Mouse (Mus musculus): ENCODE results near the gene Clec11a. TPM values are rescaled to one million over a fixed set of nuclear protein-coding genes. Genes with fewer than 3 reads are reported as not detected.

Gene Clec11a
- total RNA-seq, 2 experiments from 2014 or later: 0.84 to 0.88 TPM

DNA sequence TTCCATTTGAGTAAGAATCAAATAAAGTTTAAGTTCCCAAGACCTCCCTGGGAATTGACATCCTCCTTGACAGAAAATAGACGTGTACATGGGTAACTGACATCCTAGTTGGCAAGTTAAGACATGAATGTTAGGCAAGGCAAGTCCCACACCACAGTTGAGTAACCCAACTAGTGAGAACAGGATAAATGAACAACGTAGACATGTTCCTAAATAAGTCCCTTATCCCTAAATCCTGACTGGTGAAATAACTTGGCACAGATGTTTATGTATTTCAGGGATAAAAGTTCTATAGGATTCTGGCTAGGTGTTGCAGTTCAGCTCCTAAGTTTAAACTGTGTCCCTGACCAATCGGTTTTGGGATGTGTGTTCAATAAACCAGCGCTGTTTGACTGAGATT lies 15.7 kb downstream of the Clec11a start:
- DNase-seq: no peak
- intact Hi-C loops (cut with DNase I): no loop called here

DNA sequence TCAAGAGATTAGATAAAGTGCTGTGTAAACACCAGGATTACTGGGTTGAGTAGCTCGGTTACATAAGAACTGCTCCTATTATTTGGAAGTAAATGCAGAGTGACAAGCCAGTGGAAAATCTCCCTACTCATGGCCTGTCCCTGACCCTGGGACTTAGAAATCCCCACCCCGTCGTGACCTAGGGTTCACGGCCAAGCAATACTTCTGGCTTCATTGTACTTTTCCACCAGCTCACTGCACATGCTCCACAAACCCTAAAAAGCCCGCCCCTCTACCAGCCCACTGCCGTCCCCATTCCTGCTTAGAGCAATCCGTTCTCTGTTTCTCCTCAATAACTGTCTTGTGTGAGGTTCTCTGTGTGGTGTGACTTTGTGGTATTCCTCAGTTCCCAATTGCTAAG lies 18.9 kb downstream of the Clec11a start:
- intact Hi-C loops (cut with DNase I): no loop called here
- no peak for DNase-seq

DNA sequence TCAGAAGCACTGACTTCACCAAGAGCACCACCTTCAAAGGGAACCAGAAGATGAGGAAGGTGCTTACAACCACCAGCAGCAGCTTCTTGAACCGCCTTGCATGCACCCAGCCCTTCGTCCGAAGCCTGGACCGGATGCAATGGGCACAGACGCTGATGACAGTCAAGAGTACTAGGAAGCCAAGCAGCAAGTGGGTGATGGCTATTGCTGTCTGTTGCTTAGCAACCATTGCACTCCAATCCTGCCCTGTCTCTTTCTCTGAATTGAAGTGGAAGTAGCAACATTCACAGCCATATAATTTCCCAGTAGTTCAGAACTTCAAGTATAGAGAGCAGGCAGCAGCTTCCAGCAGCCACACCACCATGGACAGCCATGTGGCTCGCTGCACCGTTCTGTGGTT lies 25.1 kb downstream of the Clec11a start:
- intact Hi-C loops (cut with DNase I): no loop called here
- no peak for DNase-seq

DNA sequence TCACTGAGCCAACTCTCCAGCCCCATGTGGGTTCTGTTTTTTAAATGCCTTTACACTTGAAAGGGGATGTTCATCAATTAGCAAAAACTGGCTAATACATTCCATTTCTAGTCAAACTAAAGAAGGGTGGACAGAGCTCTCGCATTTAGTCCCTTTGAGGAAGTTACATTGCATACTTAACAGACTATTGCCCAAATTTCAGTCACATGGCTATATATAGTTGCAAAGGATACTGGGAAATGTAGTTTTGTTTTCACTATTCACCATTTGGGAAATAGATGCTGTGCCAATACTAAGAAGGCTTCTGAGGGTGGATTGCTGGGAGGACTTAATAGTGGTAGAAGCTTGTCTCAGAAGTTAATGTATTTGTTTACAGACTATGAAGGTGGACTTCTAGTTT lies 25.7 kb downstream of the Clec11a start:
- intact Hi-C loops (cut with DNase I): no loop called here
- no peak for DNase-seq

DNA sequence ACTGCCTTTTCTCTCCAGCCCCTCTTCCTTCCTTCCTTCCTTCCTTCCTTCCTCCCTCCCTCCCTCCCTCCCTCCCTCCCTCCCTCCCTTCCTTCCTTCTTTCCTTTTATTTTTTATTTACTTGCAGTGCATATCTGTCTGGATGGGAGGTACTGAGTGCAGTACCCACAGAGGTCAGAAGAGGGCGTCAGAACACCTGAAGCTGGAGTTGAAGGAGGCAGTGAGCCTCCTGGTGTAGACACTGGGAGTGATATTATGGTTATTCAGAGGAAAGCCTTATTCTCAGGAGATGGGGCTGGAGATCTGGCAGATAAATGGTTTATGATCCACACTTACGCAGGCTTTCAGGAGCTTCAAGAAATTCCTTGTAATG lies 29.5 kb downstream of the Clec11a start:
- intact Hi-C loops (cut with DNase I): no loop called here
- no peak for DNase-seq

DNA sequence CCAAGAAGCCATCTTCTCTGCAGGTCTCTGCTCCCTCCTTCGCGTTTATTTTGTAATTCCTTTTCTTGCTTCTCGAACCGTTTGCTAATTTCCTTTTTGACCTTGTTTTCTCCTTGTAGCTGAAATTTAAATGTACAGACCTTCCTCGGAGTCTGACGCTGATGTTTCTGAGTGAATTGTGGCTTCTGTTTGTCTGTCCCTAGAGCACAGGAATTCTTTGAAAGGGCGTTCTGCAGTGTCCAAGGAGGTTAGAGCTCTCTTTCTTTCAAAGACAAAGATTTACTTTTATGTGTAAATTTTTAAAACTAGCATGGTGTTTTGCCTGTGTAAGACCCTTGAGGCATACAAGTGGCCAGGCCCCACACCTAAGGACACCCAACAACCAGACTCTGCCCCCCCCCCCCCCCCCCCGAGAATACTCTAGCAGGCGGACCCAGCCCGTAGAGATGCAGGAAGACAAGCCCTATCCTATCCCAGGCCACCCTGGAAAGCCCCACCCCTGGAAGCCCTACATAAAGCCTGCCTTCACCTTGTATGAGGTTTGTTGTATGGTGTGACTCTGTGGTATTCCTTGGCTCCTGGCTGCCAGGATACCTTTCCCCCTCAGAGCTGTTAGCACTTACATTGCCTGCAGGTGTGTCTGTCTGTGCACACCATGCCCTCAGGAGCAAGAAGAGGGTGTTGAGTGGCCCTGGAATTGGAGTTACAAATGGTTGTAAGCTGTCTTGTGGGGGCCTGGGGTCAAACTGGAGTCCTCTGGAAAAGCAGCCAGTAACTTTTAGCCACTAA lies 30.0 kb downstream of the Clec11a start:
- no peak for DNase-seq
- intact Hi-C loops (cut with DNase I): no loop called here

DNA sequence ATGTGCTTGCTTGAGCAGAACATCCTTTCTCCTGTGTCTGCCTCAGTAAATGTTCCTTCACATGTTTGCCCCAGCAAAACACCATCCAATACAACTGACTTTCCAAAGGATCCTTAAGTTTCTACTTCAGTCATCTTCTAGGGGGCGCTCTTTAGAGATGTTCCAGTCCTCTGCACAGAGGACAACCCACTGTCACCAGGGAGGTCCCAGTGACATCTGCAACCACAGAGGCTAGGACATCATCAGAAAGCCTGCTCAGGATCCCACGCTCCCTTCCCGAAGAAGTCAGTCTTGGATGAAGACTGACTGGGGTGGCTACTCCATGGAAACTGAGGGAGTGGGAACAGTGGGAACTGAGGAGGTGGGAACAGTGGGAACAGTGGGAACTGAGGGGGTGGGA lies 31.2 kb downstream of the Clec11a start:
- intact Hi-C loops (cut with DNase I): no loop called here
- no peak for DNase-seq

DNA sequence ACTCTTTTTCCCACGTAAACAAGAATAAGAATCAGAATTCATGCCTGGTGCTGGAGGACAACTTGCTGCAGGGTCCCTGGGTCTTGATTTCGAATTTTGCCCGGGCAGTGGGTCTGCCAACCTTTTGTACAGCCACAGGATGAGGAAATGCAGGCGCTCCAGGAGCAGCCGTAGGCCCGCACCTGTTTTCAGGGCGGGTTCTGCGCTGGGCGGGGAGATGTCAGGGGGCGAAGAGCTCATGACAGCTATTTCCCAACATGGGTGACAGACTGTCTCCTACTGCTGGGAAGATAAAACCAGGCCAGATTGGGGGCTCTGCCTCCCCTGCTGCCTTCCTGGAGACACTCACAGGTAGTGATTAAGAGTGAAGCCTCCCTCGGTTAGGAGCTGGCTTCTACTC lies 32.6 kb downstream of the Clec11a start:
- DNase-seq: no peak
- intact Hi-C loops (cut with DNase I): no loop called here

DNA sequence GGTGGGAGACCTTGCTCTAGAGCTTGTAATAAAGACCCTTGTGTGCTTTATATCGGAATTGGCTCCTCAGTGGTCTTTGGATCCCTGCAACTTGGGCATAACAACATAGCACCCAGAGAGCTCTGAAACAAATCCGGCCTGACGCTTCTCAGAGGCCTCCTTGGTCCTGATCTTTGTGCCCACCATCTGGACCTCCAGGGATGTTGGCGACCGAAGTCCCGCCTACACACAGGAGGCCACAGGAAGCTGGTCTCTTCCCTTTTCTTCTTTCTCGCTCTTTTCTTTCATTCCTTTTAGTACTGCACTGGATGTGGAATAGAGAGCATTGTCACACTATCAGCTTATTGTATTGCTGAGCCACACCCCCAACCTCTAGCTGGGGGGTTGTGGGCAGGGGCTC lies 33.3 kb downstream of the Clec11a start:
- intact Hi-C loops (cut with DNase I): no loop called here
- no peak for DNase-seq

DNA sequence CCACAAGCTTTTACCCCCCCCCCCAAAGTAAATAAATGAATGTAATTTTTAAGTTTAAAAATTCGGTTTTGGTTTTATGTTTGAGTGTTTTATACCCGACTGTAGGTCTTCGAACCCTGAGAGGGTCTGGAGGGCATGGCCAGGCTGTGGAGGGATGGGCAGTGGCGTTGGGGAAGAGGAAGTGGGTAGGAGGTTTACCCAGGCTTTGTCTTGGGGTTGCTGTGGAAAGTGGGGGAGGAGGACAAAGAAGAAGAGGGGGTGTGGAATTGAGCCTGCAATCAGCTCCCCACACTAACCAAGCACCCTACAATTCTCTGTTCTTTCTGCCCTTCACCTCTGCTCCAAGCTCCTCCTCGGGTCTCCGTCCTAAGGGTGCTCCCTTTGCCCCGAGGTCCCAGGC lies 34.2 kb downstream of the Clec11a start:
- intact Hi-C loops (cut with DNase I): no loop called here

DNA sequence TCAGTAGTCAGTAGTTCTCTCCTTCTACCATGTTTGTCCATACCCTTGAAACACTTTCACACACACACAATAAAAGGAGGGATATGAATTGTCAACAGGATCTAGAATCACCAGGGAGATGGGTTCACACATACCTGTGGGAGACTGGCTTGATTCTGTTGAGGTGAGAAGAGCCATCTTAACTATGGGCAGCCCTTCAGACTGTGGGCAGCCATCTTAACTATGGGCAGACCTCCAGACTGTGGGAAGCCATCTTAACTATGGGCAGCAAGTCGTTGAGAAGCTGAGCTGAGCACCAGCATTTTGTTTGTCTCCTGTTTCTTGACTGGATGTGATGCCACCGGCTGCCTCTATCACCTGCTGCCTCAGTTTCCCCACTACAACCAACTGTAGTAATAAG lies 35.4 kb downstream of the Clec11a start:
- DNase-seq: no peak
- intact Hi-C loops (cut with DNase I): no loop called here

More for the DNA sequence above, 34.2 kb downstream of the Clec11a start:
- DNase-seq: no peak

DNA sequence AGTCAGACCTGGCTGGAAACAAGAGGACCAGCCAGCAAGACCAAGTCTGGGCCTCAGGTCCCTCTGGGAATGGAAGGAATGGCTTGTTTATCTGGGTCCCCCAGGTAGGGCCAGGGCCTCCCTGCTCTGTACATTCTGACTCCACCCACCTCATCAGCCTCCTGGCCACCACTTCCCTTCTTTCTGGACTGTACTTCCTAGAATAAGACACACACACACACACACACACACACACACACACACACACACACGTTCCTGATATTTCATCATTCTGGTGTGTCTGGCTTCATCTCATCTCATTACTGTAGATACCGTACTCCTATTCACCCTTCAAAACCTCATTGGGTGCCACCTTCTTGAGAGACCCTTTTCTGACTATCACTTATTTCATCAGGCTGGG lies 37.3 kb downstream of the Clec11a start:
- DNase-seq: no peak
- intact Hi-C loops (cut with DNase I): loop anchor here (10.0 kb wide), 1 partner anchor 285 kb away; the partner anchor contains the start of gene Nr1h2

DNA sequence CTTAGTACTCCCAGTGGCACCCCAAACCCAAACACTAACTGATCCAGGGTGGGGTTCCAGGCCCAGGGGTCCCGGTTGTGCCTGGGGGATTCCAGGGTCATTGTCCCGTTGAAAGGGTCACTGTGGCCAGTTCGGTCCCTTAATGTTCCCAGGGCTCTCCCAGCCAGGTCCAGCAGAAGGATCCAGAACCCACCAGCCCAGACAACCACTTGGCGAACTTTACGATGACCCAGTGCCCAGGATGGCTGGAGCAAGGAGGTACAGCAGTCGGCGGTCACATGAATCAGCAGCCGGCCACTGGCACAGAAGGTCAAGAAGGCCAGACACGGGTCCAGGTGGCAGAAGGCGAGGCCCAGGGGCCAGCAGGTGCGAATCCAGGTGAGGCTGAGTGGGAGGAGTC lies 38.6 kb downstream of the Clec11a start:
- intact Hi-C loops (cut with DNase I): loop anchor here (10.0 kb wide), 1 partner anchor 287 kb away; the partner anchor contains the start of gene Nr1h2
- DNase-seq: no peak

DNA sequence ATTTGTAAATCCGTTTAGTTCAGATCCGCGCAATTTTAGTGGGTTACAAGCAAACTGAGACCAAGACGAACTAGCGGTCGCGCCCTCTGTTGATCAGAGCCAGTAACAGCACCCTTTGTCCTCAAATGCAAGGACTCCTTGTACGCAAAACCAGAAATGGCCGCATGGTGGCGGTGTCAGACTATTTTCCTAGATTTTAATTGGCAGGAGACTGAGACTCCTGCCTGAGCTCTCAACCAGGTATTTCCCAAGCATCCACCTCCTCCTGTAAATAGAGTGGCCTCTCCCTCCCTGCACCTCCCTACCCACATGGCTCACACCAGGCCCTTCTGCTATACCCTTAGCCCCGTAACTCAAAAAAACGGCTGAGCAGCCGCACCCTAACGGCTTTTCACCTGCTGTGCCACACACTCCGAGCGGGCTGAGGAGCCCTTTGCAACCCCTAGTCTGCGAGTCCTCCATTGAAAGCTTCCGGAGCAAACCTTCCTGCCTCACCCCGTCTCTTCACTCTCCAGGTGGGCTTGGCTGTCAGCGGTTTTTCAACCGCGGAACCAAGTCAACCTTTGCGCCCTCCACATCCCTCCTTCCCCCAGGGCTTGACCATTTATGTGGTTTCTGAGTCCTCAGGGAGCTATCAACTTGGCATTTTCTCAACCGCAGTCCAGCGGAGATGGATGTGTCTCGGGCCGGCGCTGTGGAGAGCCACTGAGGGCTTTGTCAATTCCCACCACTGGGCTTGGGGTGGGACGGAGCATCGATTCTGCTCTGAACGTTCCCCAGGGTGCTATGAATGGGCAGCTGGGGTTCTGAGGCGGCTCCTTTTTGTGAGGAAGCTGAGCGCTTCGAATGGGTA lies 43.7 kb downstream of the Clec11a start:
- intact Hi-C loops (cut with DNase I): loop anchor here (1.0 to 10.0 kb wide), 4 partner anchors 42 to 292 kb away; partner anchors contain the start of gene Nr1h2
- peak; percentile 92 to 96 for DNase-seq

DNA sequence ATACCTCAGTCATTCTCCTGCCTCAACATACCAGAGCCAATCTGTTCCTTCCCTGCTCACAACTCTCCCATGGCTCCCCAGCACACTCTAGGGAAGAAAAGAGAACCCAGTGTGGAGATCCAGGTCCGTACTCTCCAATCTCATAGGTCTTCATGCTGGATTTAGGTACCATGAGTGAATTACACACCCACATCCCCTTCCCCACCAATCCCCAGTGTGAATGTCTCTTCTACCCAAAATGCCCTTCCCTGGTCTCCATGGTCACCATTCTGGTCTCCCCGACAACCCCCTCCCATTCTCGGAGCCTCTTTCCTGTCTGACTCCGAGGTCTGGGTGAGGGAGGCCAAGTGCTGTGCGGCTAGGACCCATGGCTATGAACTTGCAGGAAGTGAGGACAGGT lies 45.6 kb downstream of the Clec11a start, which contains the start of gene Gm15517:
Gm15517 (plus strand) TSS at position 301 of the 400 bp plus-strand sequence.
- DNase-seq: no peak
- intact Hi-C loops (cut with DNase I): loop anchor here (10.0 kb wide), 1 partner anchor 294 kb away; the partner anchor contains the start of gene Nr1h2

DNA sequence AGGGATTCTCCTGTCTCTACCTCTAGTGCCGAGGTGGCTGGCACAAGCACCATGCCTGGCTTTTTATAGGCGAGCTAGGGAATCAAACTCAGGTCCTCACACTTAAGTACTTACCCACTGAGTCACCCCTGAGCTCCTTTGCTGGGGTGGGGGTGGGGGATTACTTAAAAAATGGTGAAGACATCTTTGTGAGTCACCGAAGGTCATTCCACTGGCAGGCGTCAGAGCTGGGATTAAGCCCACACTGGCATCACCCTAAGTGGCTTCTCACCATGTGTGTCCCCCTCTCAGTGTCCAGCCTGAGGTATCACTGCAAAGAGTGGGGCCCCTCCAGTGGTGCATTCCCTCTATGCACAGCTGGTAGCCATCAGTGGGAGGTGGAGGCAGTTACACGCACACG lies 46.3 kb downstream of the Clec11a start:
- no peak for DNase-seq
- intact Hi-C loops (cut with DNase I): loop anchor here (10.0 kb wide), 1 partner anchor 294 kb away; the partner anchor contains the start of gene Nr1h2

DNA sequence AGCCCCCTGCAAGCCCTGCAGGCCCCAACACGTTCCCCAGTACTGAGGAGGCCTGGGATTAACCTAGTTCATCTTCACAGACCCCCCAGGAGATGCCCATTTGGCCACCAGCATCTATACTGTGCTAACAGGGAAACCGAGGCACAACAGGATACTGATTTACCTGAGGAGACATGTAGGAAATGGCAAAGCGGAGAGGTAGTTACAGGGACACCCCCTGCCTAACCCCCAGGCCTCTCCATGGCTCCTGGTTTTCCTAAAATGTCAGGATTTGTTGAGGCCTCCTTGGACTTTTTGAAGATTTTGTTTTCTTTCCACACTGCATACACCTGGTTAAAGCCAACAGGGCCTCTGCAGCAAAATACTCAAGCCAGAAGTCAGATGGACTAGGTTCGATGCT lies 49.4 kb downstream of the Clec11a start, which contains the start of gene Acp4:
Acp4 (minus strand) TSS at position 101 of the 400 bp plus-strand sequence.
- intact Hi-C loops (cut with DNase I): no loop called here
- DNase-seq: no peak

DNA sequence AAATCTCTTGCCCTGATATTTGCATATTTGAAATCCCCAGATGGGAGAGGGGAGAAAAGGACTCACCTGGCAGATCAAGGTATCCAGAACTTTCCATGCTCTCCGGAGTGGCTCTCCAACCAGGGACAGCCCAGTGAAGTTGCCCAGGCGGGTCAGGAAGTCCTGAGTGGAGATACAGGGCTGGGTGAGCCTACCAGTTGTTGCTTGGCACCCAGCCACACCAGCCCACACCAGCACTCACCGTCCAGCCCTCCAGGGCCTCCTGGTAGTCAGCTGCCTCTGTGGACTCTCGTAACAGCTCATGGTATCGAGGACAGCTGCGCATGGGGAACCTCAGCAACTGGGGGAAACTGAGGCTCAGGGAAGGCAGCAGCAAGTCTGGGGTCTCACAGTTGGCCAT lies 51.8 kb downstream of the Clec11a start:
- intact Hi-C loops (cut with DNase I): no loop called here
- no peak for DNase-seq

DNA sequence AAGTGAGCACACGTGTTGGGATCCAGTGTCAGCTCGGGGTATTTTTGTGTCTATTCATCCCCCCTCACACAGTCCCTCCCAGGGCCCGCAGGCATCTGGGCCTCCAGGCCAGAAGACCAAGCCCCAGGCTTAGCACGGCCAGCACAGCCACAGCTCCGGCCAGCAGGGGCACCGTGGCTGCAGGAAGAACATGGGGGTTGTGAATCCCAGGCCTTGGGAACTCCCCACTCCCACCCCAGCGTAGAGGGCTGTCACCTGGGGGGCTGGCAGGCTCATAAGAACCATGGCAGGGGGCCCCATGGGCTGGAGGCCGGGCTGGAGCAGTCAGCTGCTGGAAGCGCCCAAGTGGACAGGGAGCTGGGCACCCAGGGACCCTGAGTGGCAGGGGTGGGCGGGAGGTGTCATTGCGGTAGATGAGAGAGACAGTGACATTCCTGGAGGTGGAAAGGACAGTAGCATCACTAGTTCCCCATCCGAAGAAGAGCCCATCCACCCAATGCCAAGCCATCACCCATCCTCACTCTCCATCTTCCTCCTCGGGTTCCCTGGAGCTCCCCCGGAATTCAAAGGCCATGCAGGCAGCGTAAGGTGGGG lies 53.6 kb downstream of the Clec11a start:
- intact Hi-C loops (cut with DNase I): no loop called here
- no peak for DNase-seq
